Mouse (Mus musculus): ENCODE results near the gene Olfr1450. TPM values are rescaled to one million over a fixed set of nuclear protein-coding genes. Genes with fewer than 3 reads are reported as not detected.
"Not testable (repeated sequence)": the region's sequence is repeated elsewhere in the genome, so short reads cannot be mapped to it uniquely, and the experiment has no call there.

Olfr1450 gene
- polyA plus RNA-seq (2015; fragmentation: Nextera tagmentation; extraction: Ambion mirVana), result not detected in 2 replicates

GRCm38 (mm10) chr19:12949958-12950357, at the start of gene Olfr1450:
Gene Olfr1450, plus strand, starts transcription at chr19:12950258.
- Histone ChIP-seq H3K27ac (ENCODE audit: low read length) (no peak within 1 kb of the TSS), H3K4me3 (ENCODE audit: low read depth, low read length) (no peak within 1 kb of the TSS), H3K4me1 (ENCODE audit: control insufficient read depth, low read depth, low read length) (no peaks in the 10 kb centered on the region), H3K27me3 (ENCODE audit: control insufficient read depth, insufficient read depth, low read depth, low read length) (no peaks in the 10 kb centered on the region), H3K9ac (ENCODE audit: low read depth, low read length) (no peak within 1 kb of the TSS), H3K36me3 (ENCODE audit: control insufficient read depth, insufficient read depth) (no peaks in the 10 kb centered on the region), H3K4me2 (ENCODE audit: low read depth, low read length) (no peak within 1 kb of the TSS), H3K9me3 (replicated peaks; ENCODE audit: control insufficient read depth, low read length) (no peaks in the 10 kb centered on the region)
- no peak for ATAC-seq (ENCODE audit: low read depth)
- WGBS (ENCODE audit: insufficient replicate concordance), result 66% methylated on average over 1 of the region's 1 CpGs

GRCm38 (mm10) chr19:12903643-12904042, 46.4 kb upstream of the Olfr1450 start, which contains the start of gene Olfr1447:
Gene Olfr1447, minus strand, starts transcription at chr19:12903743.
- Histone ChIP-seq H3K4me2 (ENCODE audit: low read depth, low read length) (no peak within 1 kb of the TSS), H3K27me3 (ENCODE audit: control insufficient read depth, insufficient read depth, low read depth, low read length) (no peaks in the 10 kb centered on the region), H3K4me1 (ENCODE audit: control insufficient read depth, low read depth, low read length) (no peaks in the 10 kb centered on the region), H3K9ac (ENCODE audit: low read depth, low read length) (no peak within 1 kb of the TSS), H3K9me3 (replicated peaks; ENCODE audit: control insufficient read depth, low read length) (no peaks in the 10 kb centered on the region), H3K4me3 (ENCODE audit: low read depth, low read length) (no peak within 1 kb of the TSS), H3K36me3 (ENCODE audit: control insufficient read depth, insufficient read depth) (no peaks in the 10 kb centered on the region), H3K27ac (ENCODE audit: low read length) (no peak within 1 kb of the TSS)
- 86% methylated on average over 1 of the region's 1 CpGs for WGBS (ENCODE audit: insufficient replicate concordance)
- ATAC-seq (ENCODE audit: low read depth), result no peak

- Histone ChIP-seq H3K4me2 (ENCODE audit: low read depth, low read length) (no peak within 1 kb of the TSS), H3K27ac (ENCODE audit: low read length) (no peak within 1 kb of the TSS), H3K27me3 (ENCODE audit: control insufficient read depth, insufficient read depth, low read depth, low read length) (no peaks in the 10 kb centered on the region), H3K9me3 (replicated peaks; ENCODE audit: control insufficient read depth, low read length) (no peaks in the 10 kb centered on the region), H3K4me3 (ENCODE audit: low read depth, low read length) (no peak within 1 kb of the TSS), H3K4me1 (ENCODE audit: control insufficient read depth, low read depth, low read length) (no peaks in the 10 kb centered on the region), H3K9ac (ENCODE audit: low read depth, low read length) (no peak within 1 kb of the TSS), H3K36me3 (ENCODE audit: control insufficient read depth, insufficient read depth) (no peaks in the 10 kb centered on the region)
- 45% methylated on average over 1 of the region's 1 CpGs for WGBS (ENCODE audit: insufficient replicate concordance)
- no peak for ATAC-seq (ENCODE audit: low read depth)
Measured at GRCm38 (mm10) chr19:12924319-12924718, 25.7 kb upstream of the Olfr1450 start, which contains the start of gene Olfr1448. Gene Olfr1448, minus strand, starts transcription at chr19:12924419.

GRCm38 (mm10) chr19:12930540-12930939, 19.5 kb upstream of the Olfr1450 start, which contains the start of gene Olfr1449:
Gene Olfr1449, plus strand, starts transcription at chr19:12930840.
- ATAC-seq (ENCODE audit: low read depth), result no peak
- Histone ChIP-seq H3K9me3 (replicated peaks; ENCODE audit: control insufficient read depth, low read length) (no peaks in the 10 kb centered on the region), H3K9ac (ENCODE audit: low read depth, low read length) (no peak within 1 kb of the TSS), H3K4me2 (ENCODE audit: low read depth, low read length) (no peak within 1 kb of the TSS), H3K27me3 (ENCODE audit: control insufficient read depth, insufficient read depth, low read depth, low read length) (no peaks in the 10 kb centered on the region), H3K27ac (ENCODE audit: low read length) (no peak within 1 kb of the TSS), H3K36me3 (ENCODE audit: control insufficient read depth, insufficient read depth) (no peaks in the 10 kb centered on the region), H3K4me1 (ENCODE audit: control insufficient read depth, low read depth, low read length) (no peaks in the 10 kb centered on the region), H3K4me3 (ENCODE audit: low read depth, low read length) (no peak within 1 kb of the TSS)

- not testable (repeated sequence) for H3K27me3 ChIP-seq (ENCODE audit: control insufficient read depth, insufficient read depth, low read depth, low read length); H3K4me1 ChIP-seq (ENCODE audit: control insufficient read depth, low read depth, low read length); H3K9ac ChIP-seq (ENCODE audit: low read depth, low read length); H3K9me3 ChIP-seq (replicated peaks; ENCODE audit: control insufficient read depth, low read length); H3K4me3 ChIP-seq (ENCODE audit: low read depth, low read length); H3K36me3 ChIP-seq (ENCODE audit: control insufficient read depth, insufficient read depth); H3K4me2 ChIP-seq (ENCODE audit: low read depth, low read length); H3K27ac ChIP-seq (ENCODE audit: low read length); ATAC-seq (ENCODE audit: low read depth)
- 59% methylated on average over 5 of the region's 5 CpGs for WGBS (ENCODE audit: insufficient replicate concordance)
Measured at GRCm38 (mm10) chr19:12970082-12970481, 20.0 kb downstream of the Olfr1450 start.

- not testable (repeated sequence) for H3K9ac ChIP-seq (ENCODE audit: low read depth, low read length); ATAC-seq (ENCODE audit: low read depth); H3K4me1 ChIP-seq (ENCODE audit: control insufficient read depth, low read depth, low read length); H3K4me2 ChIP-seq (ENCODE audit: low read depth, low read length); H3K36me3 ChIP-seq (ENCODE audit: control insufficient read depth, insufficient read depth); H3K4me3 ChIP-seq (ENCODE audit: low read depth, low read length); H3K27ac ChIP-seq (ENCODE audit: low read length); H3K27me3 ChIP-seq (ENCODE audit: control insufficient read depth, insufficient read depth, low read depth, low read length); H3K9me3 ChIP-seq (replicated peaks; ENCODE audit: control insufficient read depth, low read length)
- WGBS (ENCODE audit: insufficient replicate concordance), result 81% methylated on average over 4 of the region's 4 CpGs
Measured at GRCm38 (mm10) chr19:12992316-12992715, 42.3 kb downstream of the Olfr1450 start.

- Histone ChIP-seq H3K27ac (ENCODE audit: low read length) (no peak within 1 kb of the TSS), H3K4me2 (ENCODE audit: low read depth, low read length) (no peak within 1 kb of the TSS), H3K4me1 (ENCODE audit: control insufficient read depth, low read depth, low read length) (no peaks in the 10 kb centered on the region), H3K27me3 (ENCODE audit: control insufficient read depth, insufficient read depth, low read depth, low read length) (no peaks in the 10 kb centered on the region), H3K9me3 (replicated peaks; ENCODE audit: control insufficient read depth, low read length) (no peaks in the 10 kb centered on the region), H3K4me3 (ENCODE audit: low read depth, low read length) (no peak within 1 kb of the TSS), H3K36me3 (ENCODE audit: control insufficient read depth, insufficient read depth) (no peaks in the 10 kb centered on the region), H3K9ac (ENCODE audit: low read depth, low read length) (no peak within 1 kb of the TSS)
- 52% methylated on average over 2 of the region's 2 CpGs for WGBS (ENCODE audit: insufficient replicate concordance)
- ATAC-seq (ENCODE audit: low read depth), result no peak
Measured at GRCm38 (mm10) chr19:12994714-12995113, 44.7 kb downstream of the Olfr1450 start, which contains the start of gene Olfr1451. Gene Olfr1451, plus strand, starts transcription at chr19:12995014.

Other genes with a start within 250 kb of the Olfr1450 start
- 0.63 and 0.66 TPM in 2 replicates for gene Cntf, start 184.6 kb upstream of the Olfr1450 start, polyA plus RNA-seq (2015; fragmentation: Nextera tagmentation; extraction: Ambion mirVana)
- gene Zfp91, start 154.1 kb upstream of the Olfr1450 start, polyA plus RNA-seq (2015; fragmentation: Nextera tagmentation; extraction: Ambion mirVana), result 5.8 and 6.3 TPM in 2 replicates
- gene Lpxn, start 154.1 kb upstream of the Olfr1450 start, polyA plus RNA-seq (2015; fragmentation: Nextera tagmentation; extraction: Ambion mirVana), result 2.2 and 2.3 TPM in 2 replicates
- not detected in 2 replicates for gene Gm5244, start 103.6 kb upstream of the Olfr1450 start, polyA plus RNA-seq (2015; fragmentation: Nextera tagmentation; extraction: Ambion mirVana)
- not detected in 2 replicates for gene Olfr1444, start 93.0 kb upstream of the Olfr1450 start, polyA plus RNA-seq (2015; fragmentation: Nextera tagmentation; extraction: Ambion mirVana)
- gene Olfr1445, start 66.4 kb upstream of the Olfr1450 start, polyA plus RNA-seq (2015; fragmentation: Nextera tagmentation; extraction: Ambion mirVana), result not detected in 2 replicates
- not detected in 2 replicates for gene Olfr1446, start 56.7 kb upstream of the Olfr1450 start, polyA plus RNA-seq (2015; fragmentation: Nextera tagmentation; extraction: Ambion mirVana)
- not detected in 2 replicates for gene Olfr1447, start 46.5 kb upstream of the Olfr1450 start, polyA plus RNA-seq (2015; fragmentation: Nextera tagmentation; extraction: Ambion mirVana)
- gene Olfr1448, start 25.8 kb upstream of the Olfr1450 start, polyA plus RNA-seq (2015; fragmentation: Nextera tagmentation; extraction: Ambion mirVana), result not detected in 2 replicates
- gene Olfr1449, start 19.4 kb upstream of the Olfr1450 start, polyA plus RNA-seq (2015; fragmentation: Nextera tagmentation; extraction: Ambion mirVana), result not detected in 2 replicates
- not detected in 2 replicates for gene Olfr1451, start 44.8 kb downstream of the Olfr1450 start, polyA plus RNA-seq (2015; fragmentation: Nextera tagmentation; extraction: Ambion mirVana)
- not detected in 2 replicates for gene Olfr1453, start 78.1 kb downstream of the Olfr1450 start, polyA plus RNA-seq (2015; fragmentation: Nextera tagmentation; extraction: Ambion mirVana)
- not detected in 2 replicates for gene Olfr1454, start 110.4 kb downstream of the Olfr1450 start, polyA plus RNA-seq (2015; fragmentation: Nextera tagmentation; extraction: Ambion mirVana)
- not detected in 2 replicates for gene Olfr1457, start 147.6 kb downstream of the Olfr1450 start, polyA plus RNA-seq (2015; fragmentation: Nextera tagmentation; extraction: Ambion mirVana)
- gene Olfr1458, start 156.5 kb downstream of the Olfr1450 start, polyA plus RNA-seq (2015; fragmentation: Nextera tagmentation; extraction: Ambion mirVana), result not detected in 2 replicates
- not detected in 2 replicates for gene Olfr1459, start 199.3 kb downstream of the Olfr1450 start, polyA plus RNA-seq (2015; fragmentation: Nextera tagmentation; extraction: Ambion mirVana)
- gene Olfr1461, start 212.7 kb downstream of the Olfr1450 start, polyA plus RNA-seq (2015; fragmentation: Nextera tagmentation; extraction: Ambion mirVana), result not detected in 2 replicates
- not detected in 2 replicates for gene Olfr1462, start 235.5 kb downstream of the Olfr1450 start, polyA plus RNA-seq (2015; fragmentation: Nextera tagmentation; extraction: Ambion mirVana)